Mouse (Mus musculus): Measurements from ENCODE around the gene Itgb4. TPM values are rescaled to one million over a fixed set of nuclear protein-coding genes. Genes with fewer than 3 reads are reported as not detected.

Itgb4 gene
- polyA plus RNA-seq, 1 experiment = 2.5 TPM

DNA sequence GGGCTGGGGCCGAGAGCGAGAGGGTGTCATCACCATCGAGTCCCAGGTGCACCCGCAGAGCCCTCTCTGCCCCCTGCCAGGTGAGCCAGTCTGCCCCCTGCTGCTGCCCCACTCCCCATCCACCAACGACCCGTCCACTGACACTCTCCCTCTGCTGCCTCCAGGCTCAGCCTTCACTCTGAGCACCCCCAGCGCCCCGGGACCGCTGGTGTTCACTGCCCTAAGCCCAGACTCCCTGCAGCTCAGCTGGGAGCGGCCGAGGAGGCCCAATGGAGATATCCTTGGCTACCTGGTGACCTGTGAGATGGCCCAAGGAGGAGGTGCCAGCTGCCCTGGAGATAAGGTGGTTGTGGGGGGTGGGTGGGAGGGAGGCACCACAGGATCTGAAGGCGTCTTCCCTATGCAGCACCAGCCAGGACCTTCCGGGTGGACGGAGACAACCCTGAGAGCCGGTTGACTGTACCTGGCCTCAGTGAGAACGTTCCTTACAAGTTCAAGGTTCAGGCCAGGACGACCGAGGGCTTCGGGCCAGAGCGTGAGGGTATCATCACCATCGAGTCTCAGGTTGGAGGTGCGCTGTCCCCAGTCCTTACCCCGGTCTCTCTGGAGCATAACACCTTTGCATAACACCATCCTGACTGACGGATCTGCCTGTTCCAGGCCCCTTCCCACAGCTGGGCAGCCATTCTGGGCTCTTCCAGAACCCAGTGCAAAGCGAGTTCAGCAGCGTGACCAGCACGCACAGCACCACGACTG, 32.8 kb downstream of the Itgb4 start:
- DNase-seq (ENCODE audit: low read depth in 1 of 2, low spot score in 2 of 2) = no peak
- WGBS = 92% methylated on average over 28 of the region's 28 CpGs
- Histone ChIP-seq H3K27ac (ENCODE audit: insufficient read depth, low read length) (no peak overlapping the region), H3K36me3 (ENCODE audit: control insufficient read depth, insufficient read depth, low read length) (peaks cover 3% of the 10 kb centered on the region; the same call in 1 of the 2 replicates), H3K27me3 (ENCODE audit: control insufficient read depth, insufficient read depth, low read length) (no peaks in the 10 kb centered on the region), H3K4me3 (ENCODE audit: extremely low read depth, insufficient read depth, insufficient read length) (no peak overlapping the region), H3K4me1 (ENCODE audit: control insufficient read depth, insufficient read depth, insufficient read length) (peaks cover 11% of the 10 kb centered on the region; the same call in 1 of the 2 replicates)
- TF ChIP-seq CTCF (IDR thresholded peaks at IDR 0.05; ENCODE audit: extremely low read depth, insufficient read depth, insufficient read length, insufficient replicate concordance) = no peak

DNA sequence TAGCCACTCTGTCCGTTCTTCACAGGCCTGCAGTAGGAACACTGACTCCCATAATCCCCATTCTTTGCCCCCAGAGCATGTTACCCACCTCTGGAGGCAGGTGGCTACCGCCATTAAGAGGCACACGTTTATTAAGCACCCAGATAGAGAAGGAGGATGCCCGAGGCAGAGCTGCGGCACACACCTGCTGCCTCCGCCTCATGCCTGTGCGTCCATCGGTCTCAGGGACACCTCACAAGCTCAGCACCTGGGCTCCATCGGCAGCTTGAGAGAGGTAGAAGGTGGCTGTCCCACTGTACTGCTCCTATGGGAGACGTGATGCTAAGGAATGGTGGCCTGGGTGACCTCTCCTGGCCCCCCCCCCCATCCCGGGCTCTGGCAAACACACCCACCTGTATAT, 33.9 kb downstream of the Itgb4 start:
- H3K27ac ChIP-seq (ENCODE audit: insufficient read depth, low read length) = no peak overlapping the region
- H3K4me1 ChIP-seq (ENCODE audit: control insufficient read depth, insufficient read depth, insufficient read length) = peaks cover 18% of the 10 kb centered on the region
- no peak for DNase-seq (ENCODE audit: low read depth in 1 of 2, low spot score in 2 of 2)
- H3K27me3 ChIP-seq (ENCODE audit: control insufficient read depth, insufficient read depth, low read length) = no peaks in the 10 kb centered on the region
- H3K4me3 ChIP-seq (ENCODE audit: extremely low read depth, insufficient read depth, insufficient read length) = no peak overlapping the region
- no peak for TF ChIP-seq POLR2A (IDR thresholded peaks at IDR 0.05; ENCODE audit: low read depth, low read length)
- no peak for TF ChIP-seq CTCF (IDR thresholded peaks at IDR 0.05; ENCODE audit: extremely low read depth, insufficient read depth, insufficient read length, insufficient replicate concordance)
- H3K36me3 ChIP-seq (ENCODE audit: control insufficient read depth, insufficient read depth, low read length) = peaks cover 3% of the 10 kb centered on the region; the same call in 1 of the 2 replicates
- WGBS = 88% methylated on average over 11 of the region's 11 CpGs

DNA sequence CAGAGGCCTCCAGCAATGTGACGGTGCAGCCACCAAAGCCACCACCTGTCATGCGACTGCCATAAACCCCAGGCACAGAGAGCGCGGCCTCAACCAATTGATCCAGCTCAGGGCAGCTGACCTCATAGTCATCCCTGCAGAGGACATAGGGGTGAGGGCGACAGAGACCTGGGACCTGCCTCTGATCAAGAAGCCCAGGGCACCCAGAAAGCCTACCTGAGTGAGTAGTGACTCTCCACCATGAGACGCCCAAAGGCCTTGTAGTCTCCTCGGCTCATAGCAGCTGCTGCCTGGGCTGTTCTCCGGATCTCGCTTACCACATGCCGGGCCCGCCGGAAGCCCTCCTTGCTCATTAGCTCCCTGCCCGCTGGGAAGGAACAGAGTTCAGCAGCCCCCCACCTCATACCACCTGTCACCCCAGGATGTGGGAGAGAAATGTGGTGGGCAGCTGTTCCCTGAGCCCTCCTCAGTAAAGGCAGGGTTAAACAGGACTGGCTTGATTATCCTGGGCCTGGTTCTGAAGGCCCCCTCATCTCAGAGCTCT, 34.4 kb downstream of the Itgb4 start:
- TF ChIP-seq CTCF (IDR thresholded peaks at IDR 0.05; ENCODE audit: extremely low read depth, insufficient read depth, insufficient read length, insufficient replicate concordance) (no peak), POLR2A (IDR thresholded peaks at IDR 0.05; ENCODE audit: low read depth, low read length) (no peak)
- no peaks in the 10 kb centered on the region for H3K27me3 ChIP-seq (ENCODE audit: control insufficient read depth, insufficient read depth, low read length)
- WGBS = 93% methylated on average over 13 of the region's 13 CpGs
- H3K36me3 ChIP-seq (ENCODE audit: control insufficient read depth, insufficient read depth, low read length) = peaks cover 3% of the 10 kb centered on the region; the same call in 1 of the 2 replicates
- DNase-seq (ENCODE audit: low read depth in 1 of 2, low spot score in 2 of 2) = no peak
- H3K27ac ChIP-seq (ENCODE audit: insufficient read depth, low read length) = no peak overlapping the region
- peaks cover 18% of the 10 kb centered on the region for H3K4me1 ChIP-seq (ENCODE audit: control insufficient read depth, insufficient read depth, insufficient read length)
- no peak overlapping the region for H3K4me3 ChIP-seq (ENCODE audit: extremely low read depth, insufficient read depth, insufficient read length)

DNA sequence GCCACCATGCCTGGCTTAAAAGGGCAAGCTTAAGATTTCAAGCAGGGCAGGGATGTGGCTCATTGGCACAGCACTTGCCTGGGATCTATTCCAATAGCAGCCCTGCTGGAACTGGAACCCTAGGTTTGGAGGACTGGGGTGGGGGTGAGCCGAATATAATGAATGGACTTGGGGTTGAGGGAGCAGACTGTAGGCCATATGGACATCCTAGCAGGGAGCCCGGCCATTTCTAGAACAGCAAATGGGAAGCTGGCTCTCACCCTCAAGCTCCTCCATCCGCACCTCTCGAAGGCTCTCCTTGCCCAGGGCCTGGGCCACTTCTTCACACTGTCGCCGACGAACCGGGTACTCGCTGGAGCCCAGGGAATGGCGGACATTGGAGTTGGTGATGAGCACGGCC, 35.2 kb downstream of the Itgb4 start:
- TF ChIP-seq CTCF (IDR thresholded peaks at IDR 0.05; ENCODE audit: extremely low read depth, insufficient read depth, insufficient read length, insufficient replicate concordance) (no peak), POLR2A (IDR thresholded peaks at IDR 0.05; ENCODE audit: low read depth, low read length) (no peak)
- WGBS = 88% methylated on average over 11 of the region's 11 CpGs
- DNase-seq (ENCODE audit: low read depth in 1 of 2, low spot score in 2 of 2) = no peak

DNA sequence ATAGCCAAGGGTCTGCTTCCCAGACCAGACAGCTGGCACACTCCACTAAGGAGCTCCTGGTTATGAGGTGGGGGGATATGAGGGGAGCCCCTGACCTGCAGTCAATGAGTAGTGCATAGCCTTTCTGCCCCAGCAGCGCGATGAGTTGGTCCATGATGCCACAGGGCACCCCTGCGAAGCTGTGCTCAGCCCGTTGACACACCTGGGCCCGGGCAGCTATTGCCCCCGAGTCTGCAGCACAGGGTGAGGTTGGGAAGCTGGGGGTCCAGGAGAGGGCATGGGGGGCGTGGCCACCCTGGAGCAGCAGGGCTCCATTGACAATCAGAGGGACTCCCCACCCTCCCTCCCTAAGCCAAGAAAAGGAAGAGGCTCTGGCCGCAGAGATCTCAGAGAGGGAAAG, 35.6 kb downstream of the Itgb4 start:
- H3K4me3 ChIP-seq (ENCODE audit: extremely low read depth, insufficient read depth, insufficient read length) = no peak overlapping the region
- TF ChIP-seq CTCF (IDR thresholded peaks at IDR 0.05; ENCODE audit: extremely low read depth, insufficient read depth, insufficient read length, insufficient replicate concordance) = no peak
- no peak for TF ChIP-seq POLR2A (IDR thresholded peaks at IDR 0.05; ENCODE audit: low read depth, low read length)
- H3K4me1 ChIP-seq (ENCODE audit: control insufficient read depth, insufficient read depth, insufficient read length) = peaks cover 12% of the 10 kb centered on the region
- peaks cover 3% of the 10 kb centered on the region; the same call in 1 of the 2 replicates for H3K36me3 ChIP-seq (ENCODE audit: control insufficient read depth, insufficient read depth, low read length)
- 98% methylated on average over 8 of the region's 8 CpGs for WGBS
- no peak overlapping the region for H3K27ac ChIP-seq (ENCODE audit: insufficient read depth, low read length)
- H3K27me3 ChIP-seq (ENCODE audit: control insufficient read depth, insufficient read depth, low read length) = no peaks in the 10 kb centered on the region
- DNase-seq (ENCODE audit: low read depth in 1 of 2, low spot score in 2 of 2) = no peak

More for the DNA sequence above, 35.2 kb downstream of the Itgb4 start:
- peaks cover 3% of the 10 kb centered on the region; the same call in 1 of the 2 replicates for H3K36me3 ChIP-seq (ENCODE audit: control insufficient read depth, insufficient read depth, low read length)
- no peak overlapping the region for H3K4me3 ChIP-seq (ENCODE audit: extremely low read depth, insufficient read depth, insufficient read length)
- H3K4me1 ChIP-seq (ENCODE audit: control insufficient read depth, insufficient read depth, insufficient read length) = peaks cover 15% of the 10 kb centered on the region
- H3K27me3 ChIP-seq (ENCODE audit: control insufficient read depth, insufficient read depth, low read length) = no peaks in the 10 kb centered on the region
- H3K27ac ChIP-seq (ENCODE audit: insufficient read depth, low read length) = no peak overlapping the region

DNA sequence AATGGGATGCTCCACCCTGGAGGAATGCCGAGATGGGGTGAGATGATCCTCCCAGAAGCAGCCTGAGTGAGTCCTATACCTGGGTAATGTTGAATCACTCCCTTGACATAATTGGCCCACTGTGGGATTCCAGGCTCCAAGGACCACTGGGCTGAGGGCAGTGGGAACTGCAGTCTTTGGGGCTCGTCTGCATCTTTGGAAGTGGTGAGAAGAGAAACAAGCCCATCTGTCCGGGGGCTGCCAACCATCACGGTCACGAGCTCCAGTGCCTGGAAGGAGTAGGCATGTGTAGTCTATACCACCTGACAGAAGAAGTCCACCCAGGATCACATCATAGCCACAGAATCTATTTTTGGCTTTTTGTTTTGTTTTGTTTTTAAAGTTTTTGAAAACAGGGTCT, 36.4 kb downstream of the Itgb4 start:
- no peak for DNase-seq (ENCODE audit: low read depth in 1 of 2, low spot score in 2 of 2)
- Histone ChIP-seq H3K27me3 (ENCODE audit: control insufficient read depth, insufficient read depth, low read length) (no peaks in the 10 kb centered on the region), H3K36me3 (ENCODE audit: control insufficient read depth, insufficient read depth, low read length) (peaks cover 3% of the 10 kb centered on the region; the same call in 1 of the 2 replicates), H3K4me1 (ENCODE audit: control insufficient read depth, insufficient read depth, insufficient read length) (peaks cover 7% of the 10 kb centered on the region), H3K4me3 (ENCODE audit: extremely low read depth, insufficient read depth, insufficient read length) (no peak overlapping the region), H3K27ac (ENCODE audit: insufficient read depth, low read length) (no peak overlapping the region)
- WGBS = 90% methylated on average over 5 of the region's 5 CpGs
- TF ChIP-seq CTCF (IDR thresholded peaks at IDR 0.05; ENCODE audit: extremely low read depth, insufficient read depth, insufficient read length, insufficient replicate concordance) = no peak
- TF ChIP-seq POLR2A (IDR thresholded peaks at IDR 0.05; ENCODE audit: low read depth, low read length) = no peak
